Mouse (Mus musculus) ES-Bruce4 (cell line): Measurements from ENCODE around the gene Map3k20.

Experiments used
- CTCF ChIP-seq: IDR thresholded peaks from one replicate; pipeline ENCODE4 v1.8.1; 2011; ENCODE audit warnings: low read depth, low read length
- EP300 ChIP-seq: IDR thresholded peaks from 2 replicates; pipeline ENCODE4 v1.6.1; 2011; ENCODE audit warnings: low read depth, low read length; ENCODE audit not compliant: insufficient read depth
- POLR2A ChIP-seq: IDR thresholded peaks from one replicate; pipeline ENCODE4 v1.8.1; 2011; ENCODE audit warnings: low read length; ENCODE audit not compliant: insufficient read depth

- TF ChIP-seq CTCF = no peak
- no peak for TF ChIP-seq POLR2A
- no peak for TF ChIP-seq EP300
These were observed 27.9 kb downstream of the Map3k20 start for GRCm38 (mm10) chr2:72313312-72313711.
